In the genomic region with DNA sequence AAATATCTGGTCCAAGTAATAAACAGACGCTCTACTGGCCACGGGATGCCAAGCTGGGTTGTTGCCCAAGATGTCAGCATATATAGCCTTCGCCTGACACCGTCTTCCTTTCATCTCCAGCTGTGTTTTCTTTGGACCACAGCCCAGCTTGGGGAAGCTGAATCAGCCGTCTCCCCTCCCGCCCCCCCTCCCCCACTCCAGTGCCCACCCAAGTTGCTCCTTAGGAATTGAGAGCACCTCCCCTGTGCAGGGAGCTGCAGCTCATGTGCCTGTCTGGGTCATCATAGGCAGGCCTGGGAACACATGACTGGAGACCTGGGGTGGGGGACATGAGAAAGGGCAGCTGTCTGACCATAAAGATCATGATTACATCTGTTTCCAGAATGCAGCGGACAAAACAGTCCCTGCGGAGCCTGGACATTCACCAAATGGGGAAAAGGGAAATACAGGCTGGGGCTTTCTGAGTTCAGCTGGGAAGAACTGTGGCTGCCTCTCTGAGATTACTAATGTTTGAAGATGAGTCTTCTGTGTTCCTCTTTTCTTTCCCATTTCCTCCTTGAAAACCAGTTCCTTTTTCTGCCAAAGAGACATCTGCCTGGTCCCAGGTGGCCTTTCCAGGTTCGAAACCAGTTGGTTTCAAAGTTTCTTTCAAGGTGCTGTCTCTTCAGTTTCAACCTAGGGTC, we compare ENCODE assay signal across 9 mouse cellular contexts. TPM values are rescaled to one million over a fixed set of nuclear protein-coding genes. Genes with fewer than 3 reads are reported as not detected.
DNase-seq lines count a peak whose midpoint lies in the region; ATAC-seq and TF ChIP-seq lines count a peak whose summit lies in the region.
"Had no signal": no experiment of that assay in that cellular context is flagged by ENCODE, and none has a peak within 500 bp of the region (broad histone marks: within the 10 kb centered on the region; RNA-seq: fewer than 3 reads in every experiment).

No protein-coding gene starts in this region.

- no peaks in the 10 kb centered on the region for H3K36me3 ChIP-seq in limb, embryonic 12.5 days
- H3K36me3 ChIP-seq in limb, embryonic 10.5 days = no peaks in the 10 kb centered on the region
- no peaks in the 10 kb centered on the region for H3K36me3 ChIP-seq in intestine, postnatal 0 days (ENCODE audit: control insufficient read depth, insufficient read depth)
- H3K36me3 ChIP-seq in midbrain, embryonic 16.5 days (ENCODE audit: control insufficient read depth, insufficient read depth, low read length) = no peaks in the 10 kb centered on the region
- H3K36me3 ChIP-seq in thymus, adult 2 months (ENCODE audit: control insufficient read depth, insufficient read depth, low read length) = no peaks in the 10 kb centered on the region

- H3K27me3 ChIP-seq in limb, embryonic 12.5 days = peaks cover 30% of the 10 kb centered on the region
- peaks cover 32% of the 10 kb centered on the region for H3K27me3 ChIP-seq in limb, embryonic 10.5 days (ENCODE audit: low read depth, poor library complexity, severe bottlenecking)
- H3K27me3 ChIP-seq in intestine, postnatal 0 days (replicated peaks; ENCODE audit: control insufficient read depth, insufficient read depth, low read length) = peaks cover 6% of the 10 kb centered on the region
- peaks cover 8% of the 10 kb centered on the region for H3K27me3 ChIP-seq in midbrain, embryonic 16.5 days (ENCODE audit: control insufficient read depth, insufficient read depth, low read depth, low read length)
- peaks cover 8% of the 10 kb centered on the region for H3K27me3 ChIP-seq in thymus, adult 2 months (ENCODE audit: control insufficient read depth, insufficient read depth, low read length)

- no peak overlapping the region for H3K4me2 ChIP-seq in limb, embryonic 12.5 days
- no peak overlapping the region for H3K4me2 ChIP-seq in intestine, postnatal 0 days (replicated peaks; ENCODE audit: low read depth)
- no peak overlapping the region for H3K4me2 ChIP-seq in midbrain, embryonic 16.5 days (ENCODE audit: low read length)

- H3K9me3 ChIP-seq in limb, embryonic 12.5 days = peaks cover 1% of the 10 kb centered on the region; the same call in 1 of the 2 replicates
- H3K9me3 ChIP-seq in limb, embryonic 10.5 days (replicated peaks) = no peaks in the 10 kb centered on the region
- no peaks in the 10 kb centered on the region for H3K9me3 ChIP-seq in intestine, postnatal 0 days (ENCODE audit: control insufficient read depth)
- no peaks in the 10 kb centered on the region for H3K9me3 ChIP-seq in midbrain, embryonic 16.5 days (replicated peaks; ENCODE audit: control insufficient read depth, low read length, poor library complexity, severe bottlenecking)

- ATAC-seq in limb, embryonic 12.5 days (ENCODE audit: insufficient number of reproducible peaks, insufficient read depth, low FRiP score, low TSS enrichment, low read depth) = no peak
- peak; percentile 32; the same call in 1 of the 2 replicates for ATAC-seq in intestine, postnatal 0 days
- ATAC-seq in midbrain, embryonic 16.5 days = no peak

- peak overlapping the region; percentile 20; the same call in 1 of the 2 replicates for H3K27ac ChIP-seq in limb, embryonic 12.5 days
- H3K27ac ChIP-seq in limb, embryonic 10.5 days = no peak overlapping the region
- H3K27ac ChIP-seq in intestine, postnatal 0 days (ENCODE audit: low read depth, low read length) = peak overlapping the region; percentile 46; the same call in 1 of the 2 replicates
- H3K27ac ChIP-seq in midbrain, embryonic 16.5 days (ENCODE audit: low read length) = 0 out of 2 replicates have a peak overlapping the region, but pooled peaks have one; percentile 12
- no peak overlapping the region; the same call in 1 of the 2 replicates for H3K27ac ChIP-seq in thymus, adult 2 months (ENCODE audit: control insufficient read depth, insufficient read depth, low read length)
- H3K27ac ChIP-seq: liver, embryonic 14.5 days had no signal

- no peak for TF ChIP-seq CTCF in intestine, postnatal 0 days (IDR thresholded peaks at IDR 0.05; ENCODE audit: low read depth)
- TF ChIP-seq CTCF in thymus, adult 2 months (IDR thresholded peaks at IDR 0.05; ENCODE audit: borderline replicate concordance, control insufficient read depth, extremely low read depth, insufficient read depth, low read length, poor library complexity) = no peak

- H3K4me1 ChIP-seq in limb, embryonic 12.5 days (replicated peaks) = peaks cover 24% of the 10 kb centered on the region; the same call in 1 of the 2 replicates
- H3K4me1 ChIP-seq in limb, embryonic 10.5 days = peaks cover 32% of the 10 kb centered on the region
- H3K4me1 ChIP-seq in intestine, postnatal 0 days (replicated peaks; ENCODE audit: control insufficient read depth, insufficient read depth, low read length) = peaks cover 4% of the 10 kb centered on the region; the same call in 1 of the 2 replicates
- H3K4me1 ChIP-seq in midbrain, embryonic 16.5 days (ENCODE audit: control insufficient read depth, insufficient read depth, low read length) = peaks cover 7% of the 10 kb centered on the region
- H3K4me1 ChIP-seq in thymus, adult 2 months (replicated peaks; ENCODE audit: control insufficient read depth, insufficient read depth, low read length) = peaks cover 14% of the 10 kb centered on the region

- 38% methylated on average over 9 of the region's 9 CpGs for WGBS in limb, embryonic 12.5 days
- 60% methylated on average over 9 of the region's 9 CpGs for WGBS in limb, embryonic 10.5 days
- 46% methylated on average over 9 of the region's 9 CpGs for WGBS in intestine, postnatal 0 days
- 53% methylated on average over 9 of the region's 9 CpGs for WGBS in midbrain, embryonic 16.5 days
- 22% methylated on average over 9 of the region's 9 CpGs for WGBS in thymus, adult 2 months

- DNase-seq in limb, embryonic 10.5 days (ENCODE audit: low spot score) = no peak
- peak; percentile 79 for DNase-seq in adrenal gland, adult 2 months
- peak; percentile 75 for DNase-seq in gastrocnemius, adult 18-20 months (ENCODE audit: low spot score)
- DNase-seq in natural killer cell, adult 2 months (ENCODE audit: low spot score in 2 of 2) = no peak
- no peak for DNase-seq in thymus, adult 2 months

- TF ChIP-seq POLR2A in thymus, adult 2 months (IDR thresholded peaks at IDR 0.05; ENCODE audit: control insufficient read depth, extremely low read depth, insufficient read depth, low read length, poor library complexity) = no peak

- H3K4me3 ChIP-seq in limb, embryonic 12.5 days (replicated peaks) = no peak overlapping the region
- no peak overlapping the region for H3K4me3 ChIP-seq in limb, embryonic 10.5 days
- no peak overlapping the region for H3K4me3 ChIP-seq in intestine, postnatal 0 days (ENCODE audit: low read depth, low read length)
- H3K4me3 ChIP-seq in midbrain, embryonic 16.5 days (ENCODE audit: low read depth, low read length) = no peak overlapping the region
- H3K4me3 ChIP-seq in thymus, adult 2 months (ENCODE audit: control insufficient read depth, insufficient read depth, low read length) = no peak overlapping the region

- H3K9ac ChIP-seq in limb, embryonic 12.5 days (replicated peaks) = no peak overlapping the region
- no peak overlapping the region for H3K9ac ChIP-seq in intestine, postnatal 0 days (ENCODE audit: low read depth, low read length)
- H3K9ac ChIP-seq in midbrain, embryonic 16.5 days (ENCODE audit: low read depth, low read length) = no peak overlapping the region
- H3K9ac ChIP-seq: liver, embryonic 14.5 days had no signal

RNA-seq across cellular contexts. Expression of a gene that starts 4.8 kb away (rescaled TPM):
- 32.6 and 37.0 TPM in 2 replicates for polyA plus RNA-seq in limb, embryonic 12.5 days (2016; fragmentation: Nextera tagmentation; extraction: Ambion mirVana)
- 20.2 and 24.9 TPM in 2 replicates for polyA plus RNA-seq in limb, embryonic 10.5 days (2016; fragmentation: Nextera tagmentation; extraction: Ambion mirVana)
- 10 to 100 TPM; 21.1 to 36.6 TPM for total RNA-seq in adrenal gland, adult 2 months (2021)
- polyA plus RNA-seq in adrenal gland, adult 2 months (2012; rRNA removed) = 63.9 and 72.0 TPM in 2 replicates
- total RNA-seq in gastrocnemius, adult 18-20 months (2021) = 10 to 100 TPM; 12.5 to 21.8 TPM
- 14.5 and 16.2 TPM in 2 replicates for polyA plus RNA-seq in intestine, postnatal 0 days (2015; fragmentation: Nextera tagmentation; extraction: Ambion mirVana)
- 83.9 and 84.4 TPM in 2 replicates for polyA plus RNA-seq in midbrain, embryonic 16.5 days (2015; fragmentation: Nextera tagmentation; extraction: Ambion mirVana)
- polyA plus RNA-seq in thymus, adult 2 months (2012; rRNA removed) = 227 and 263 TPM in 2 replicates

RNA-seq across cellular contexts. Expression of a gene that starts 16.8 kb away (rescaled TPM):
- polyA plus RNA-seq in limb, embryonic 12.5 days (2016; fragmentation: Nextera tagmentation; extraction: Ambion mirVana) = 82.6 and 97.6 TPM in 2 replicates
- polyA plus RNA-seq in limb, embryonic 10.5 days (2016; fragmentation: Nextera tagmentation; extraction: Ambion mirVana) = 73.7 and 86.7 TPM in 2 replicates
- 10 to 100 TPM; 45.1 to 51.6 TPM for total RNA-seq in adrenal gland, adult 2 months (2021)
- 66.3 and 67.2 TPM in 2 replicates for polyA plus RNA-seq in adrenal gland, adult 2 months (2012; rRNA removed)
- total RNA-seq in gastrocnemius, adult 18-20 months (2021) = 10 to 100 TPM; 26.3 to 28.6 TPM
- 43.2 and 44.0 TPM in 2 replicates for polyA plus RNA-seq in intestine, postnatal 0 days (2015; fragmentation: Nextera tagmentation; extraction: Ambion mirVana)
- 78.9 and 85.6 TPM in 2 replicates for polyA plus RNA-seq in midbrain, embryonic 16.5 days (2015; fragmentation: Nextera tagmentation; extraction: Ambion mirVana)
- 79.7 and 87.9 TPM in 2 replicates for polyA plus RNA-seq in thymus, adult 2 months (2012; rRNA removed)

RNA-seq across cellular contexts. Expression of a gene that starts 29.1 kb away (rescaled TPM):
- polyA plus RNA-seq in limb, embryonic 12.5 days (2016; fragmentation: Nextera tagmentation; extraction: Ambion mirVana) = 6.3 and 6.8 TPM in 2 replicates
- polyA plus RNA-seq in limb, embryonic 10.5 days (2016; fragmentation: Nextera tagmentation; extraction: Ambion mirVana) = 4.0 and 6.9 TPM in 2 replicates
- total RNA-seq in adrenal gland, adult 2 months (2021) = 1 to 10 TPM; 1.4 to 2.7 TPM
- 5.6 and 6.7 TPM in 2 replicates for polyA plus RNA-seq in adrenal gland, adult 2 months (2012; rRNA removed)
- total RNA-seq in gastrocnemius, adult 18-20 months (2021) = 10 to 100 TPM; 37.2 to 41.0 TPM
- polyA plus RNA-seq in intestine, postnatal 0 days (2015; fragmentation: Nextera tagmentation; extraction: Ambion mirVana) = 4.6 and 5.7 TPM in 2 replicates
- 5.4 and 7.0 TPM in 2 replicates for polyA plus RNA-seq in midbrain, embryonic 16.5 days (2015; fragmentation: Nextera tagmentation; extraction: Ambion mirVana)
- polyA plus RNA-seq in thymus, adult 2 months (2012; rRNA removed) = 24.0 and 31.7 TPM in 2 replicates

RNA-seq across cellular contexts. Expression of a gene that starts 29.6 kb away (rescaled TPM):
- polyA plus RNA-seq in limb, embryonic 12.5 days (2016; fragmentation: Nextera tagmentation; extraction: Ambion mirVana) = 103 and 107 TPM in 2 replicates
- polyA plus RNA-seq in limb, embryonic 10.5 days (2016; fragmentation: Nextera tagmentation; extraction: Ambion mirVana) = 93.0 and 105 TPM in 2 replicates
- total RNA-seq in adrenal gland, adult 2 months (2021) = 100 to 1,000 TPM; 114 to 124 TPM
- polyA plus RNA-seq in adrenal gland, adult 2 months (2012; rRNA removed) = 304 and 353 TPM in 2 replicates
- 10 to 100 TPM; 51.3 to 55.9 TPM for total RNA-seq in gastrocnemius, adult 18-20 months (2021)
- 1,079 and 1,142 TPM in 2 replicates for polyA plus RNA-seq in intestine, postnatal 0 days (2015; fragmentation: Nextera tagmentation; extraction: Ambion mirVana)
- polyA plus RNA-seq in midbrain, embryonic 16.5 days (2015; fragmentation: Nextera tagmentation; extraction: Ambion mirVana) = 95.4 and 95.6 TPM in 2 replicates
- 467 and 538 TPM in 2 replicates for polyA plus RNA-seq in thymus, adult 2 months (2012; rRNA removed)

RNA-seq across cellular contexts. Expression of a gene that starts 34.0 kb away (rescaled TPM):
- not detected in 2 replicates for polyA plus RNA-seq in limb, embryonic 12.5 days (2016; fragmentation: Nextera tagmentation; extraction: Ambion mirVana)
- polyA plus RNA-seq in limb, embryonic 10.5 days (2016; fragmentation: Nextera tagmentation; extraction: Ambion mirVana) = 0.36 TPM in 1 of 2 replicates, not detected in the other
- total RNA-seq in adrenal gland, adult 2 months (2021) = not detected
- polyA plus RNA-seq in adrenal gland, adult 2 months (2012; rRNA removed) = not detected in 2 replicates
- total RNA-seq in gastrocnemius, adult 18-20 months (2021) = not detected
- polyA plus RNA-seq in intestine, postnatal 0 days (2015; fragmentation: Nextera tagmentation; extraction: Ambion mirVana) = not detected in 2 replicates
- not detected in 2 replicates for polyA plus RNA-seq in midbrain, embryonic 16.5 days (2015; fragmentation: Nextera tagmentation; extraction: Ambion mirVana)
- polyA plus RNA-seq in thymus, adult 2 months (2012; rRNA removed) = 2.9 and 4.5 TPM in 2 replicates
- polyA plus RNA-seq: liver, embryonic 14.5 days had no signal

Comparison
In these comparisons a context has a peak if more than half of its experiments do, and no peak if none do; other contexts are left out.
1. H3K27ac ChIP-seq: peak in limb, embryonic 12.5 days (single experiment), intestine, postnatal 0 days (single experiment) and midbrain, embryonic 16.5 days (single experiment); none in limb, embryonic 10.5 days (single experiment) and thymus, adult 2 months (single experiment).
2. DNase-seq: peak in adrenal gland, adult 2 months (single experiment) and gastrocnemius, adult 18-20 months (single experiment); none in limb, embryonic 10.5 days (single experiment), natural killer cell, adult 2 months (0 of 2) and thymus, adult 2 months (single experiment).